Mouse (Mus musculus) small intestine, adult 2 months (tissue): ENCODE results near the gene Tfcp2l1.

Source experiments
- CTCF ChIP-seq: fragments of 200-500 bp; IDR thresholded peaks from 2 replicates; pipeline ENCODE4 v1.5.1; 2012; ENCODE audit warnings: low read depth, mild to moderate bottlenecking, control low read depth, inconsistent platforms, low read length, moderate library complexity, mixed read lengths; ENCODE audit not compliant: insufficient replicate concordance, insufficient read length; ENCODE audit errors: extremely low read depth
- POLR2A ChIP-seq: fragments of 200-500 bp; IDR thresholded peaks from 2 replicates; pipeline ENCODE4 v1.6.1; 2012; ENCODE audit warnings: low read depth, mild to moderate bottlenecking, control low read depth, inconsistent platforms, low read length, moderate library complexity

GRCm38 (mm10) chr1:118595395-118595794 is 32.4 kb upstream of the Tfcp2l1 start:
- no peak for TF ChIP-seq CTCF
- no peak for TF ChIP-seq POLR2A
